Mouse (Mus musculus) spleen, postnatal 36 days (tissue): ENCODE measurements around the gene Lrrc29.

Source experiments
- DNase-seq, 2 experiments: peaks; one replicate each; pipeline ENCODE4 v3.0.0; 2022; ENCODE audit warnings: low spot score in 2 of 2, mixed read lengths in 1 of 2

Lrrc29 gene

GRCm38 (mm10) chr8:105326141-105326672 lies at the start of gene Lrrc29, which contains the start of gene Tmem208:
Gene Lrrc29, minus strand, starts transcription at chr8:105326278.
Gene Tmem208, plus strand, starts transcription at chr8:105326354.
- peak; percentile 96 to 98 for DNase-seq

GRCm38 (mm10) chr8:105374513-105374966 lies 48.5 kb upstream of the Lrrc29 start:
- DNase-seq, result no peak

- no peak for DNase-seq
Measured at GRCm38 (mm10) chr8:105373032-105373431, 47.0 kb upstream of the Lrrc29 start, which contains the start of gene Plekhg4. Gene Plekhg4, plus strand, starts transcription at chr8:105373274.

GRCm38 (mm10) chr8:105372473-105372872 lies 46.4 kb upstream of the Lrrc29 start:
- DNase-seq, result no peak

GRCm38 (mm10) chr8:105367107-105367506 lies 41.0 kb upstream of the Lrrc29 start:
- DNase-seq, result no peak

GRCm38 (mm10) chr8:105361751-105362702 lies 35.9 kb upstream of the Lrrc29 start:
- no peak for DNase-seq

GRCm38 (mm10) chr8:105359646-105360045 lies 33.6 kb upstream of the Lrrc29 start:
- no peak for DNase-seq

GRCm38 (mm10) chr8:105359208-105359607 lies 33.1 kb upstream of the Lrrc29 start:
- no peak for DNase-seq

- no peak for DNase-seq
Measured at GRCm38 (mm10) chr8:105356681-105357080, 30.6 kb upstream of the Lrrc29 start.

- peak; percentile 61 to 68 for DNase-seq
Measured at GRCm38 (mm10) chr8:105355179-105356024, 29.3 kb upstream of the Lrrc29 start.

- DNase-seq, result no peak
Measured at GRCm38 (mm10) chr8:105354549-105354948, 28.5 kb upstream of the Lrrc29 start.

- DNase-seq, result no peak
Measured at GRCm38 (mm10) chr8:105353583-105354135, 27.6 kb upstream of the Lrrc29 start.

- no peak for DNase-seq
Measured at GRCm38 (mm10) chr8:105350186-105350585, 24.1 kb upstream of the Lrrc29 start.

GRCm38 (mm10) chr8:105349096-105349771 lies 23.2 kb upstream of the Lrrc29 start:
- DNase-seq, result no peak

- peak; percentile 27 to 31 for DNase-seq
Measured at GRCm38 (mm10) chr8:105348450-105349095, 22.5 kb upstream of the Lrrc29 start, which contains the start of gene Slc9a5. Gene Slc9a5, plus strand, starts transcription at chr8:105348843.

- peak; percentile 92 to 93 for DNase-seq
Measured at GRCm38 (mm10) chr8:105347428-105348221, 21.5 kb upstream of the Lrrc29 start, which contains the start of gene Fhod1. Gene Fhod1, minus strand, starts transcription at chr8:105347953.

GRCm38 (mm10) chr8:105346611-105347427 lies 20.7 kb upstream of the Lrrc29 start:
- DNase-seq, result peak; percentile 21 to 48
